Mouse (Mus musculus) thymus, postnatal 4 days (tissue): ENCODE data around the gene Tnfaip6.

Experiments
- DNase-seq: peaks from one replicate; pipeline ENCODE4 v3.0.0; 2021

Tnfaip6 gene

GRCm38 (mm10) chr2:52055616-52056015 lies 17.8 kb downstream of the Tnfaip6 start:
- DNase-seq: no peak

- no peak for DNase-seq
These were observed 19.3 kb downstream of the Tnfaip6 start for GRCm38 (mm10) chr2:52057099-52057498.

- no peak for DNase-seq
These were observed 19.9 kb downstream of the Tnfaip6 start for GRCm38 (mm10) chr2:52057681-52058080.

- no peak for DNase-seq
These were observed 30.8 kb downstream of the Tnfaip6 start for GRCm38 (mm10) chr2:52068641-52069040.

GRCm38 (mm10) chr2:52070816-52071215 lies 33.0 kb downstream of the Tnfaip6 start:
- no peak for DNase-seq

- no peak for DNase-seq
These were observed 33.6 kb downstream of the Tnfaip6 start for GRCm38 (mm10) chr2:52071241-52071991.

- DNase-seq: peak; percentile 10
These were observed 34.3 kb downstream of the Tnfaip6 start for GRCm38 (mm10) chr2:52072065-52072490.

GRCm38 (mm10) chr2:52072491-52073140 lies 34.8 kb downstream of the Tnfaip6 start, which contains the start of gene Rif1:
Gene Rif1, plus strand, starts transcription at chr2:52072832.
- peak; percentile 86 for DNase-seq

- peak; percentile 70 for DNase-seq
These were observed 35.5 kb downstream of the Tnfaip6 start for GRCm38 (mm10) chr2:52073141-52073904.

- DNase-seq: no peak
These were observed 40.9 kb downstream of the Tnfaip6 start for GRCm38 (mm10) chr2:52078666-52079065.

GRCm38 (mm10) chr2:52084013-52084412 lies 46.2 kb downstream of the Tnfaip6 start:
- no peak for DNase-seq

- no peak for DNase-seq
These were observed 46.8 kb downstream of the Tnfaip6 start for GRCm38 (mm10) chr2:52084571-52084970.
